Mouse (Mus musculus): Measurements from ENCODE around the gene Scamp1. TPM values are rescaled to one million over a fixed set of nuclear protein-coding genes. Genes with fewer than 3 reads are reported as not detected.

Scamp1 gene
- polyA plus RNA-seq, 1 experiment from 2014 or later = 168 TPM

- Histone ChIP-seq H3K36me3 (peaks cover 23% of the 10 kb centered on the region), H3K4me2 (no peak overlapping the region), H3K27ac (replicated peaks) (no peak overlapping the region), H3K9me3 (peaks cover 5% of the 10 kb centered on the region), H3K9ac (no peak overlapping the region), H3K4me1 (replicated peaks) (0 out of 2 replicates have a peak, but pooled peaks cover 3% of the 10 kb centered on the region), H3K27me3 (no peaks in the 10 kb centered on the region), H3K4me3 (no peak overlapping the region)
- ATAC-seq (ENCODE audit: low FRiP score, low read depth) = no peak
- WGBS = 96% methylated on average over 2 of the region's 2 CpGs
Measured at GRCm38 (mm10) chr13:94212179-94212578, 73.5 kb downstream of the Scamp1 start.

- no peak overlapping the region for H3K9ac ChIP-seq
Measured at GRCm38 (mm10) chr13:94211236-94212119, 74.2 kb downstream of the Scamp1 start.

GRCm38 (mm10) chr13:94208892-94209291, 76.8 kb downstream of the Scamp1 start:
- Histone ChIP-seq H3K27me3 (no peaks in the 10 kb centered on the region), H3K36me3 (peaks cover 32% of the 10 kb centered on the region), H3K9me3 (peaks cover 5% of the 10 kb centered on the region), H3K9ac (no peak overlapping the region), H3K27ac (replicated peaks) (no peak overlapping the region), H3K4me1 (replicated peaks) (0 out of 2 replicates have a peak, but pooled peaks cover 3% of the 10 kb centered on the region), H3K4me2 (no peak overlapping the region), H3K4me3 (no peak overlapping the region)
- ATAC-seq (ENCODE audit: low FRiP score, low read depth) = no peak

More at GRCm38 (mm10) chr13:94211236-94212119, 74.2 kb downstream of the Scamp1 start:
- 0 out of 2 replicates have a peak overlapping the region, but pooled peaks have one; percentile 34 for H3K27ac ChIP-seq (replicated peaks)
- WGBS = 46% methylated on average over 6 of the region's 6 CpGs
- H3K36me3 ChIP-seq = peaks cover 28% of the 10 kb centered on the region
- H3K9me3 ChIP-seq = peaks cover 5% of the 10 kb centered on the region
- 0 out of 2 replicates have a peak, but pooled peaks cover 3% of the 10 kb centered on the region for H3K4me1 ChIP-seq (replicated peaks)
- no peaks in the 10 kb centered on the region for H3K27me3 ChIP-seq
- ATAC-seq (ENCODE audit: low FRiP score, low read depth) = peak; percentile 73; the same call in 1 of the 2 replicates
- H3K4me2 ChIP-seq = no peak overlapping the region
- no peak overlapping the region for H3K4me3 ChIP-seq

GRCm38 (mm10) chr13:94207973-94208372, 77.7 kb downstream of the Scamp1 start:
- WGBS = 96% methylated on average over 16 of the region's 16 CpGs
- no peak for ATAC-seq (ENCODE audit: low FRiP score, low read depth)

GRCm38 (mm10) chr13:94205234-94205633, 80.4 kb downstream of the Scamp1 start:
- H3K4me1 ChIP-seq (replicated peaks) = no peaks in the 10 kb centered on the region
- H3K27ac ChIP-seq (replicated peaks) = no peak overlapping the region
- H3K9me3 ChIP-seq = peaks cover 5% of the 10 kb centered on the region
- WGBS = 14% methylated on average over 6 of the region's 6 CpGs
- no peak overlapping the region for H3K9ac ChIP-seq
- no peak overlapping the region for H3K4me3 ChIP-seq
- H3K4me2 ChIP-seq = no peak overlapping the region
- 0 out of 2 replicates have a peak, but pooled peaks have one; percentile 69 for ATAC-seq (ENCODE audit: low FRiP score, low read depth)
- H3K27me3 ChIP-seq = no peaks in the 10 kb centered on the region
- H3K36me3 ChIP-seq = peaks cover 32% of the 10 kb centered on the region

More at GRCm38 (mm10) chr13:94207973-94208372, 77.7 kb downstream of the Scamp1 start:
- no peak overlapping the region for H3K27ac ChIP-seq (replicated peaks)
- H3K4me3 ChIP-seq = no peak overlapping the region
- H3K9me3 ChIP-seq = peaks cover 5% of the 10 kb centered on the region
- H3K36me3 ChIP-seq = peaks cover 32% of the 10 kb centered on the region
- H3K4me2 ChIP-seq = no peak overlapping the region
- H3K27me3 ChIP-seq = no peaks in the 10 kb centered on the region
- H3K9ac ChIP-seq = no peak overlapping the region
- 0 out of 2 replicates have a peak, but pooled peaks cover 3% of the 10 kb centered on the region for H3K4me1 ChIP-seq (replicated peaks)

- no peak overlapping the region for H3K4me2 ChIP-seq
- 0 out of 2 replicates have a peak, but pooled peaks cover 7% of the 10 kb centered on the region for H3K36me3 ChIP-seq
- H3K9me3 ChIP-seq = no peaks in the 10 kb centered on the region
- no peak overlapping the region for H3K9ac ChIP-seq
- no peaks in the 10 kb centered on the region for H3K4me1 ChIP-seq (replicated peaks)
- H3K27ac ChIP-seq (replicated peaks) = no peak overlapping the region
- H3K4me3 ChIP-seq = no peak overlapping the region
- H3K27me3 ChIP-seq = no peaks in the 10 kb centered on the region
- 64% methylated on average over 8 of the region's 8 CpGs for WGBS
- no peak for ATAC-seq (ENCODE audit: low FRiP score, low read depth)
Measured at GRCm38 (mm10) chr13:94199829-94200228, 85.8 kb downstream of the Scamp1 start.

GRCm38 (mm10) chr13:94198616-94199015, 87.0 kb downstream of the Scamp1 start:
- H3K4me3 ChIP-seq = no peak overlapping the region
- H3K27me3 ChIP-seq = no peaks in the 10 kb centered on the region
- no peak overlapping the region for H3K9ac ChIP-seq
- no peaks in the 10 kb centered on the region for H3K4me1 ChIP-seq (replicated peaks)
- no peak overlapping the region for H3K4me2 ChIP-seq
- H3K27ac ChIP-seq (replicated peaks) = no peak overlapping the region
- H3K36me3 ChIP-seq = 0 out of 2 replicates have a peak, but pooled peaks cover 7% of the 10 kb centered on the region
- 88% methylated on average over 6 of the region's 6 CpGs for WGBS
- no peak for ATAC-seq (ENCODE audit: low FRiP score, low read depth)
- no peaks in the 10 kb centered on the region for H3K9me3 ChIP-seq

GRCm38 (mm10) chr13:94193227-94193626, 92.4 kb downstream of the Scamp1 start:
- 0 out of 2 replicates have a peak, but pooled peaks cover 7% of the 10 kb centered on the region for H3K36me3 ChIP-seq
- H3K9ac ChIP-seq = no peak overlapping the region
- H3K4me1 ChIP-seq (replicated peaks) = 0 out of 2 replicates have a peak, but pooled peaks cover 8% of the 10 kb centered on the region
- WGBS = 95% methylated on average over 4 of the region's 4 CpGs
- ATAC-seq (ENCODE audit: low FRiP score, low read depth) = no peak
- H3K27me3 ChIP-seq = no peaks in the 10 kb centered on the region
- H3K4me2 ChIP-seq = no peak overlapping the region
- H3K27ac ChIP-seq (replicated peaks) = no peak overlapping the region
- no peaks in the 10 kb centered on the region for H3K9me3 ChIP-seq
- no peak overlapping the region for H3K4me3 ChIP-seq

GRCm38 (mm10) chr13:94190386-94190785, 95.3 kb downstream of the Scamp1 start:
- H3K9ac ChIP-seq = no peak overlapping the region
- 86% methylated on average over 1 of the region's 1 CpGs for WGBS
- no peak for ATAC-seq (ENCODE audit: low FRiP score, low read depth)

GRCm38 (mm10) chr13:94188200-94189086, 97.2 kb downstream of the Scamp1 start:
- 0 out of 2 replicates have a peak, but pooled peaks have one; percentile 57 for ATAC-seq (ENCODE audit: low FRiP score, low read depth)
- Histone ChIP-seq H3K9me3 (no peaks in the 10 kb centered on the region), H3K9ac (no peak overlapping the region), H3K4me1 (replicated peaks) (peaks cover 15% of the 10 kb centered on the region; the same call in 1 of the 2 replicates), H3K4me2 (no peak overlapping the region), H3K27me3 (no peaks in the 10 kb centered on the region), H3K4me3 (no peak overlapping the region), H3K36me3 (no peaks in the 10 kb centered on the region), H3K27ac (replicated peaks) (0 out of 2 replicates have a peak overlapping the region, but pooled peaks have one; percentile 11)
- WGBS = 34% methylated on average over 10 of the region's 10 CpGs

More at GRCm38 (mm10) chr13:94190386-94190785, 95.3 kb downstream of the Scamp1 start:
- Histone ChIP-seq H3K36me3 (no peaks in the 10 kb centered on the region), H3K4me3 (no peak overlapping the region), H3K27me3 (no peaks in the 10 kb centered on the region), H3K9me3 (no peaks in the 10 kb centered on the region), H3K4me2 (no peak overlapping the region), H3K27ac (replicated peaks) (no peak overlapping the region), H3K4me1 (replicated peaks) (peaks cover 15% of the 10 kb centered on the region; the same call in 1 of the 2 replicates)

GRCm38 (mm10) chr13:94185631-94186030, 100.0 kb downstream of the Scamp1 start:
- Histone ChIP-seq H3K4me3 (no peak overlapping the region), H3K4me1 (replicated peaks) (peaks cover 15% of the 10 kb centered on the region; the same call in 1 of the 2 replicates), H3K27ac (replicated peaks) (no peak overlapping the region), H3K9me3 (no peaks in the 10 kb centered on the region), H3K36me3 (no peaks in the 10 kb centered on the region), H3K9ac (no peak overlapping the region), H3K27me3 (no peaks in the 10 kb centered on the region), H3K4me2 (no peak overlapping the region)
- no peak for ATAC-seq (ENCODE audit: low FRiP score, low read depth)
- 76% methylated on average over 6 of the region's 6 CpGs for WGBS

Data from hindbrain, embryonic 15.5 days (tissue).